ENCODE assay signal across 14 mouse cellular contexts in the genomic region with DNA sequence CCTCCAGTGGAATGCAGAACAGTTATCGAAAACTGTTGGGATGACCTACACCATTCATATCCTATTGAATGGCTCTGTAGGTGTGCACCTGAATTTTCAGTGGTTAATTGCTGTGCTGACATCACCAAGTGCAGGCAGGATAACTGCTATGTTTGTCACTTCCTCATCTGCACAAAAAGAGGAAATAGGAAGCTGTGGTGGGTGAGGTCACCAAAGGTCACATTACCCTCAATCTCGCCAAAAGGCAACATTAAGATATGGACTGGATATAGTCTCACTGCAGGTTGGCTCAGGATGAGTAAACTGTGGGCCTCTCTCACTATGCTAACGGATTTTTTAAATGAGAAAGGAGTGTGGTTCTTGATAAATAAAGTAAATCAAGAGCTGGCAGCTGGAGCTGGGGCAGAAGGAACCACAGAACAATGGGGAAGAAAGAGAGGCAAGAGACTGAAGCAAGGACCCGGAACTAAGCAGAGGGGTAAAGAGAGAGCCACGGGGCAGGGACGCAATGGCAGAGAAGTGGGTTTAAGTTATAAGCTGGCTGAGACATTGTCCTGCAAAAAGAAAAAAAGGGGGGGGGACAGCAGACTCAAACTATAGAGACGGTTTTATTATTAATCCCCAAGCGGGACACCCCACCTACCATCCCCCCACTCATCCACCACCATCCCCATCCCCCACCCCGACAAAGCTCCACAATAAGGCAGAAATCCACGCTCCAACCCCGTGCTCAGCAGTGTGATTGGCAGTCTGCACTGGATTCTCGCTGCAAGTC.
DNase-seq lines count a peak whose midpoint lies in the region; ATAC-seq and TF ChIP-seq lines count a peak whose summit lies in the region.
"Had no signal": no experiment of that assay in that cellular context is flagged by ENCODE, and none has a peak within 500 bp of the region (broad histone marks: within the 10 kb centered on the region; RNA-seq: fewer than 3 reads in every experiment).

No protein-coding gene starts in this region.

- no peak for TF ChIP-seq EP300 in liver, postnatal 0 days (IDR thresholded peaks at IDR 0.05; ENCODE audit: low read depth)
- peak; percentile 88 for TF ChIP-seq EP300 in CH12.LX (IDR thresholded peaks at IDR 0.05; ENCODE audit: low read length)

- WGBS in liver, postnatal 0 days (ENCODE audit: insufficient replicate concordance), result 31% methylated on average over 12 of the region's 12 CpGs
- WGBS in liver, embryonic 11.5 days, result 41% methylated on average over 12 of the region's 12 CpGs
- 22% methylated on average over 12 of the region's 12 CpGs for WGBS in midbrain, embryonic 14.5 days

- peak; percentile 73 for ATAC-seq in liver, postnatal 0 days
- ATAC-seq in liver, embryonic 11.5 days (replicated peaks; ENCODE audit: low FRiP score), result no peak; the same call in 1 of the 2 replicates
- no peak for ATAC-seq in midbrain, embryonic 14.5 days (ENCODE audit: low FRiP score, low TSS enrichment)
- ATAC-seq: activated CD4-positive, CD25-positive, alpha-beta regulatory T cell, adult 4 months; intestine, postnatal 0 days had no signal

- H3K79me2 ChIP-seq in CH12.LX (replicated peaks; ENCODE audit: control insufficient read depth, extremely low read depth, insufficient read depth, poor library complexity, severe bottlenecking), result no peaks in the 10 kb centered on the region

- no peak overlapping the region for H3K4me3 ChIP-seq in liver, postnatal 0 days (ENCODE audit: low read depth, low read length)
- H3K4me3 ChIP-seq in liver, embryonic 11.5 days (ENCODE audit: low read depth, low read length), result no peak overlapping the region
- peak overlapping the region; percentile 40 to 48 (median 46) for H3K4me3 ChIP-seq in CH12.LX (replicated peaks in 1 of 3; ENCODE audit: low read depth in 2 of 3, low read length in 2 of 3, poor library complexity in 1 of 3)
- peak overlapping the region; percentile 27 for H3K4me3 ChIP-seq in bone marrow macrophage, adult 2 months (ENCODE audit: insufficient read depth, low read length)
- H3K4me3 ChIP-seq in midbrain, embryonic 14.5 days (replicated peaks; ENCODE audit: low read depth, low read length), result no peak overlapping the region
- H3K4me3 ChIP-seq: embryonic facial prominence, embryonic 10.5 days had no signal

- DNase-seq in liver, postnatal 0 days, result peak; percentile 23
- DNase-seq in liver, embryonic 11.5 days (ENCODE audit: low spot score), result no peak
- DNase-seq in CH12.LX (ENCODE audit: extremely low read depth), result peak; percentile 91
- DNase-seq in midbrain, embryonic 14.5 days, result peak; percentile 28
- DNase-seq in left cerebral cortex, adult 8-10 months (ENCODE audit: low spot score in 2 of 2), result no peak
- DNase-seq in kidney, postnatal 14 days, result no peak
- DNase-seq in urinary bladder, postnatal 10 days (ENCODE audit: low spot score), result no peak
- DNase-seq: heart, postnatal 4 days; left cerebral cortex, postnatal 4 days; right cerebral cortex, postnatal 4 days had no signal

- no peaks in the 10 kb centered on the region for H3K27me3 ChIP-seq in liver, postnatal 0 days (ENCODE audit: insufficient read depth, low read length)
- no peaks in the 10 kb centered on the region for H3K27me3 ChIP-seq in liver, embryonic 11.5 days (replicated peaks; ENCODE audit: control insufficient read depth, insufficient read depth, low read length)
- H3K27me3 ChIP-seq in CH12.LX (replicated peaks), result no peaks in the 10 kb centered on the region
- H3K27me3 ChIP-seq in midbrain, embryonic 14.5 days (ENCODE audit: control insufficient read depth, insufficient read depth, low read length), result no peaks in the 10 kb centered on the region

- peak; percentile 50 for TF ChIP-seq POLR2A in CH12.LX (IDR thresholded peaks at IDR 0.05; ENCODE audit: low read depth, low read length)
- TF ChIP-seq POLR2A in bone marrow macrophage, adult 2 months (IDR thresholded peaks at IDR 0.05; ENCODE audit: borderline replicate concordance, low read depth, low read length), result no peak

- no peaks in the 10 kb centered on the region for H3K36me3 ChIP-seq in liver, postnatal 0 days (replicated peaks; ENCODE audit: insufficient read depth, low read length)
- no peaks in the 10 kb centered on the region for H3K36me3 ChIP-seq in liver, embryonic 11.5 days (ENCODE audit: control insufficient read depth, insufficient read depth, low read length)
- no peaks in the 10 kb centered on the region for H3K36me3 ChIP-seq in CH12.LX (replicated peaks in 1 of 2; ENCODE audit: control insufficient read depth in 1 of 2, insufficient read depth in 1 of 2, low read length in 1 of 2)
- H3K36me3 ChIP-seq in midbrain, embryonic 14.5 days (ENCODE audit: control insufficient read depth, insufficient read depth, low read length), result no peaks in the 10 kb centered on the region
- H3K36me3 ChIP-seq: embryonic facial prominence, embryonic 10.5 days had no signal

- H3K4me2 ChIP-seq in liver, postnatal 0 days (ENCODE audit: low read depth, low read length), result no peak overlapping the region
- H3K4me2 ChIP-seq in liver, embryonic 11.5 days, result no peak overlapping the region
- peak overlapping the region; percentile 93 for H3K4me2 ChIP-seq in CH12.LX (ENCODE audit: insufficient read depth, low read depth, poor library complexity, severe bottlenecking)
- H3K4me2 ChIP-seq in midbrain, embryonic 14.5 days (ENCODE audit: low read length), result no peak overlapping the region

- dilution Hi-C loops in CH12.LX (cut with MboI; ENCODE audit: extremely low pct_ligation_motif_present, extremely low pct_unique_long_range_greater_than_20kb, low sequenced_read_pairs), result no loop called here

- peak overlapping the region; percentile 40; the same call in 1 of the 2 replicates for H3K27ac ChIP-seq in liver, postnatal 0 days (ENCODE audit: low read depth)
- H3K27ac ChIP-seq in liver, embryonic 11.5 days (ENCODE audit: low read depth, low read length), result no peak overlapping the region
- peak overlapping the region; percentile 76 for H3K27ac ChIP-seq in CH12.LX (ENCODE audit: insufficient read depth, low read depth)
- peak overlapping the region; percentile 91 for H3K27ac ChIP-seq in bone marrow macrophage, adult 2 months (ENCODE audit: insufficient read depth, low read depth, low read length)
- no peak overlapping the region for H3K27ac ChIP-seq in midbrain, embryonic 14.5 days (replicated peaks; ENCODE audit: low read depth, low read length)
- H3K27ac ChIP-seq: embryonic facial prominence, embryonic 10.5 days had no signal

- in situ Hi-C loops in CH12.LX (cut with MboI; ENCODE audit: low pct_ligation_motif_present, low pct_unique_long_range_greater_than_20kb, low sequenced_read_pairs), result no loop called here

- H3K9ac ChIP-seq in liver, postnatal 0 days (replicated peaks), result no peak overlapping the region
- no peak overlapping the region for H3K9ac ChIP-seq in liver, embryonic 11.5 days (ENCODE audit: low read depth, low read length)
- H3K9ac ChIP-seq in CH12.LX (ENCODE audit: insufficient read depth, low read depth), result peak overlapping the region; percentile 71
- H3K9ac ChIP-seq in midbrain, embryonic 14.5 days (replicated peaks; ENCODE audit: low read length), result no peak overlapping the region

- no peak for TF ChIP-seq RAD21 in CH12.LX (IDR thresholded peaks at IDR 0.05; ENCODE audit: low read depth, low read length)

- TF ChIP-seq CTCF in liver, postnatal 0 days (IDR thresholded peaks at IDR 0.05; ENCODE audit: low read depth), result no peak
- TF ChIP-seq CTCF in CH12.LX (conservative IDR thresholded peaks at IDR 0.05 in 1 of 2, IDR thresholded peaks at IDR 0.05 in 1 of 2; ENCODE audit: low read depth in 2 of 2, low read length in 2 of 2), result no peak
- no peak for TF ChIP-seq CTCF in bone marrow macrophage, adult 2 months (IDR thresholded peaks at IDR 0.05; ENCODE audit: low read depth, low read length)

- no peaks in the 10 kb centered on the region for H3K9me3 ChIP-seq in liver, postnatal 0 days (ENCODE audit: low read length)
- H3K9me3 ChIP-seq in liver, embryonic 11.5 days (ENCODE audit: control insufficient read depth, low read length), result no peaks in the 10 kb centered on the region
- H3K9me3 ChIP-seq in CH12.LX (replicated peaks; ENCODE audit: low read length), result no peaks in the 10 kb centered on the region
- no peaks in the 10 kb centered on the region for H3K9me3 ChIP-seq in midbrain, embryonic 14.5 days (ENCODE audit: control insufficient read depth, low read length)
- H3K9me3 ChIP-seq: embryonic facial prominence, embryonic 10.5 days had no signal

- H3K4me1 ChIP-seq in liver, postnatal 0 days (ENCODE audit: insufficient read depth), result no peaks in the 10 kb centered on the region
- no peaks in the 10 kb centered on the region for H3K4me1 ChIP-seq in liver, embryonic 11.5 days (replicated peaks; ENCODE audit: control insufficient read depth, insufficient read depth, low read length)
- H3K4me1 ChIP-seq in CH12.LX (ENCODE audit: control insufficient read depth in 1 of 2, insufficient read depth in 2 of 2), result peaks cover 15 to 16% of the 10 kb centered on the region in 2 experiments
- peaks cover 21% of the 10 kb centered on the region for H3K4me1 ChIP-seq in bone marrow macrophage, adult 2 months (ENCODE audit: control insufficient read depth, insufficient read depth, low read length)
- H3K4me1 ChIP-seq in midbrain, embryonic 14.5 days (ENCODE audit: control insufficient read depth, insufficient read depth, low read length), result peaks cover 7% of the 10 kb centered on the region; the same call in 1 of the 2 replicates

TF ChIP-seq in CH12.LX, 34 proteins besides CTCF, POLR2A, EP300 and RAD21 (continues in another document):
- TF ChIP-seq MEF2A (IDR thresholded peaks at IDR 0.05; ENCODE audit: borderline replicate concordance, low read depth, low read length) (peak; percentile 62; the same call in 1 of the 2 replicates), JUND (conservative IDR thresholded peaks at IDR 0.05; ENCODE audit: low read depth, low read length) (peak; percentile 68), MXI1 (IDR thresholded peaks at IDR 0.05; ENCODE audit: low read depth, low read length) (0 out of 2 replicates have a peak, but pooled peaks have one; percentile 21), CHD1 (IDR thresholded peaks at IDR 0.05; ENCODE audit: low read depth, low read length) (no peak), KAT2A (IDR thresholded peaks at IDR 0.05; ENCODE audit: insufficient replicate concordance, low read length) (no peak), ZNF384 (IDR thresholded peaks at IDR 0.05; ENCODE audit: low read depth, low read length) (no peak), BHLHE40 (IDR thresholded peaks at IDR 0.05; ENCODE audit: low read depth, low read length) (peak; percentile 66), HCFC1 (IDR thresholded peaks at IDR 0.05; ENCODE audit: low read depth, low read length) (peak; percentile 68), IRF4 (IDR thresholded peaks at IDR 0.05; ENCODE audit: low read depth, low read length) (peak; percentile 74), ETS1 (conservative IDR thresholded peaks at IDR 0.05; ENCODE audit: low read depth, low read length) (peak; percentile 82), POLR2AphosphoS2 (IDR thresholded peaks at IDR 0.05; ENCODE audit: low read depth, low read length) (no peak), JUN (IDR thresholded peaks at IDR 0.05; ENCODE audit: insufficient read depth, low read depth, low read length) (peak; percentile 80), ELF1 (IDR thresholded peaks at IDR 0.05; ENCODE audit: low read depth, low read length) (peak; percentile 91), PAX5 (IDR thresholded peaks at IDR 0.05; ENCODE audit: low read length) (no peak)

Comparison
In these comparisons a context has a peak if more than half of its experiments do, and no peak if none do; other contexts are left out.
1. DNase-seq: peak in liver, postnatal 0 days (single experiment), CH12.LX (single experiment) and midbrain, embryonic 14.5 days (single experiment); none in liver, embryonic 11.5 days (single experiment), left cerebral cortex, adult 8-10 months (0 of 2), kidney, postnatal 14 days (single experiment) and urinary bladder, postnatal 10 days (single experiment).
2. H3K27ac ChIP-seq: peak in liver, postnatal 0 days (single experiment), CH12.LX (single experiment) and bone marrow macrophage, adult 2 months (single experiment); none in liver, embryonic 11.5 days (single experiment) and midbrain, embryonic 14.5 days (single experiment).
3. H3K4me3 ChIP-seq: peak in CH12.LX (3 of 3) and bone marrow macrophage, adult 2 months (single experiment); none in liver, postnatal 0 days (single experiment), liver, embryonic 11.5 days (single experiment) and midbrain, embryonic 14.5 days (single experiment).